In genomic region chr1:179302446-179303230, GRCm38 (mm10) we compare ENCODE assay signal across 14 mouse cellular contexts.
DNase-seq lines count a peak whose midpoint lies in the region; ATAC-seq and TF ChIP-seq lines count a peak whose summit lies in the region.
"Had no signal": no experiment of that assay in that cellular context is flagged by ENCODE, and none has a peak within 500 bp of the region (broad histone marks: within the 10 kb centered on the region; RNA-seq: fewer than 3 reads in every experiment).

No protein-coding gene starts in this region.

- intact Hi-C loops in heart, adult 2 months (cut with DNase I): no loop called here

- no peaks in the 10 kb centered on the region for H3K9me3 ChIP-seq in midbrain, postnatal 0 days (ENCODE audit: low read length)
- H3K9me3 ChIP-seq in midbrain, embryonic 13.5 days: no peaks in the 10 kb centered on the region
- no peaks in the 10 kb centered on the region for H3K9me3 ChIP-seq in forebrain, embryonic 14.5 days (replicated peaks; ENCODE audit: control insufficient read depth, low read length)
- H3K9me3 ChIP-seq: embryonic facial prominence, embryonic 12.5 days; forebrain, embryonic 13.5 days; hindbrain, embryonic 15.5 days had no signal

- H3K9ac ChIP-seq in heart, adult 2 months (ENCODE audit: low read depth, low read length): no peak overlapping the region
- H3K9ac ChIP-seq in midbrain, postnatal 0 days (replicated peaks; ENCODE audit: low read length, poor library complexity, severe bottlenecking): no peak overlapping the region
- H3K9ac ChIP-seq in midbrain, embryonic 13.5 days (replicated peaks): no peak overlapping the region
- no peak overlapping the region for H3K9ac ChIP-seq in forebrain, embryonic 14.5 days (ENCODE audit: low read length)
- H3K9ac ChIP-seq: embryonic facial prominence, embryonic 12.5 days; forebrain, embryonic 13.5 days; hindbrain, embryonic 15.5 days had no signal

- no peak overlapping the region for H3K27ac ChIP-seq in heart, adult 2 months
- no peak overlapping the region for H3K27ac ChIP-seq in midbrain, postnatal 0 days (ENCODE audit: low read depth, low read length)
- no peak overlapping the region for H3K27ac ChIP-seq in midbrain, embryonic 13.5 days
- H3K27ac ChIP-seq in forebrain, embryonic 14.5 days (ENCODE audit: low read depth, low read length): no peak overlapping the region
- H3K27ac ChIP-seq: embryonic facial prominence, embryonic 12.5 days; forebrain, embryonic 13.5 days; hindbrain, embryonic 15.5 days had no signal

- TF ChIP-seq EP300 in heart, adult 2 months (IDR thresholded peaks at IDR 0.05; ENCODE audit: insufficient read depth, low read depth, low read length): no peak

- ATAC-seq in midbrain, postnatal 0 days (ENCODE audit: low FRiP score): no peak
- no peak for ATAC-seq in midbrain, embryonic 13.5 days
- no peak for ATAC-seq in forebrain, embryonic 14.5 days
- ATAC-seq: forebrain, embryonic 13.5 days had no signal

- H3K27me3 ChIP-seq in heart, adult 2 months (ENCODE audit: control insufficient read depth, insufficient read depth, low read length): no peaks in the 10 kb centered on the region
- no peaks in the 10 kb centered on the region for H3K27me3 ChIP-seq in midbrain, postnatal 0 days (ENCODE audit: insufficient read depth, low read length)
- no peaks in the 10 kb centered on the region for H3K27me3 ChIP-seq in midbrain, embryonic 13.5 days
- H3K27me3 ChIP-seq in forebrain, embryonic 14.5 days (replicated peaks; ENCODE audit: control insufficient read depth, insufficient read depth, low read length): no peaks in the 10 kb centered on the region
- H3K27me3 ChIP-seq: embryonic facial prominence, embryonic 12.5 days; hindbrain, embryonic 15.5 days had no signal

- H3K4me1 ChIP-seq in heart, adult 2 months (ENCODE audit: control insufficient read depth, insufficient read depth, low read length): no peaks in the 10 kb centered on the region
- H3K4me1 ChIP-seq in midbrain, postnatal 0 days (ENCODE audit: insufficient read depth, low read length): no peaks in the 10 kb centered on the region
- H3K4me1 ChIP-seq in midbrain, embryonic 13.5 days (replicated peaks): no peaks in the 10 kb centered on the region
- H3K4me1 ChIP-seq in forebrain, embryonic 14.5 days (ENCODE audit: control insufficient read depth, insufficient read depth, low read length): no peaks in the 10 kb centered on the region
- H3K4me1 ChIP-seq: embryonic facial prominence, embryonic 12.5 days; forebrain, embryonic 13.5 days; hindbrain, embryonic 15.5 days had no signal

- H3K4me2 ChIP-seq in midbrain, postnatal 0 days (ENCODE audit: low read depth, low read length, poor library complexity, severe bottlenecking): no peak overlapping the region
- no peak overlapping the region for H3K4me2 ChIP-seq in midbrain, embryonic 13.5 days (replicated peaks)
- H3K4me2 ChIP-seq in forebrain, embryonic 14.5 days (ENCODE audit: low read length): no peak overlapping the region
- H3K4me2 ChIP-seq: embryonic facial prominence, embryonic 12.5 days; forebrain, embryonic 13.5 days; heart, embryonic 11.5 days; hindbrain, embryonic 15.5 days had no signal

- whole genome bisulfite sequencing in heart, adult 2 months: 86% methylated on average over 13 of the region's 13 CpGs
- 91% methylated on average over 13 of the region's 13 CpGs for WGBS in midbrain, postnatal 0 days
- 87% methylated on average over 13 of the region's 13 CpGs for WGBS in midbrain, embryonic 13.5 days
- WGBS in forebrain, embryonic 14.5 days: 84% methylated on average over 13 of the region's 13 CpGs

- H3K79me2 ChIP-seq in heart, adult 2 months (replicated peaks; ENCODE audit: control insufficient read depth, insufficient read depth, low read length): no peaks in the 10 kb centered on the region

- TF ChIP-seq CTCF in heart, adult 2 months (IDR thresholded peaks at IDR 0.05): peak; percentile 44
- TF ChIP-seq CTCF in midbrain, postnatal 0 days (IDR thresholded peaks at IDR 0.05): peak; percentile 49

- no peak overlapping the region for H3K4me3 ChIP-seq in heart, adult 2 months
- no peak overlapping the region for H3K4me3 ChIP-seq in midbrain, postnatal 0 days (ENCODE audit: low read depth, low read length)
- no peak overlapping the region for H3K4me3 ChIP-seq in midbrain, embryonic 13.5 days (replicated peaks)
- no peak overlapping the region for H3K4me3 ChIP-seq in forebrain, embryonic 14.5 days (ENCODE audit: low read depth, low read length)
- H3K4me3 ChIP-seq: embryonic facial prominence, embryonic 12.5 days; forebrain, embryonic 13.5 days; hindbrain, embryonic 15.5 days; myocyte had no signal

- no peak for DNase-seq in heart, adult 2 months
- no peak for DNase-seq in heart, adult 9 months (ENCODE audit: low spot score in 2 of 2)
- DNase-seq in midbrain, postnatal 0 days (ENCODE audit: low spot score): no peak
- DNase-seq in ZHBTc4 (ENCODE audit: low read depth, low spot score): peak; percentile 51
- peak; percentile 13 for DNase-seq in thymus, postnatal 36 days
- no peak for DNase-seq in embryo, embryonic 11 days
- no peak for DNase-seq in forebrain, embryonic 14.5 days (ENCODE audit: low spot score)
- DNase-seq: cerebellum, adult 11 months had no signal

- H3K36me3 ChIP-seq in heart, adult 2 months (ENCODE audit: control insufficient read depth, insufficient read depth, low read length): no peaks in the 10 kb centered on the region
- H3K36me3 ChIP-seq in midbrain, postnatal 0 days (ENCODE audit: insufficient read depth, low read length): no peaks in the 10 kb centered on the region
- H3K36me3 ChIP-seq in midbrain, embryonic 13.5 days: no peaks in the 10 kb centered on the region
- H3K36me3 ChIP-seq in forebrain, embryonic 14.5 days (ENCODE audit: control insufficient read depth, insufficient read depth, low read length): no peaks in the 10 kb centered on the region
- H3K36me3 ChIP-seq: embryonic facial prominence, embryonic 12.5 days; hindbrain, embryonic 15.5 days had no signal

- no peak for TF ChIP-seq POLR2A in heart, adult 2 months (IDR thresholded peaks at IDR 0.05; ENCODE audit: insufficient read depth, low read depth, low read length)

Comparison
In these comparisons a context has a peak if more than half of its experiments do, and no peak if none do; other contexts are left out.
1. DNase-seq: peak in ZHBTc4 (single experiment) and thymus, postnatal 36 days (2 of 2); none in heart, adult 2 months (0 of 2), heart, adult 9 months (0 of 2), midbrain, postnatal 0 days (single experiment), embryo, embryonic 11 days (single experiment) and forebrain, embryonic 14.5 days (single experiment).